Mouse (Mus musculus): ENCODE data around the gene Dync1li2.

DNA sequence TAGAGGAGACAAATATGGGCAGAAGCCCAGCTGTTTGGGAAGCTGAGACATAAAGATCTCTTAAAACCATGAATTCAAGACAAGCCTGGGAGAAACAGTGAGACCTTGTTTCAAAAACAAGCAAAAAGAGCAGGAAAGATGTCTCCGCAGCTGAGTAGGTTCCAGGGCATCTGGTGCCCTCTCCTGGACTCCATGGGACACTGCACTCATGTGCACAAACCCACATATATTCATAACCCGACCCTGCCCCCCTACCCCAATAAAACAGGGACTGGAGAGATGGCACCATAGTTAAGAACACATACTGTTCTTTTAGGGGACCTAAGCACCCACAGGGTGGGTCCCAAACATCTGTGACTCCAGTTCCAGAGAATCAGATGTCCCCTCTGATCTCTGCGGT is 39.3 kb downstream of the Dync1li2 start:
- TF ChIP-seq POLR2A (IDR thresholded peaks at IDR 0.05; ENCODE audit: insufficient read depth, low read depth, low read length) (no peak), EP300 (IDR thresholded peaks at IDR 0.05; ENCODE audit: insufficient read depth, low read depth, low read length) (no peak), CTCF (IDR thresholded peaks at IDR 0.05) (peak; percentile 67)
